Mouse (Mus musculus): ENCODE results near the gene Slmap. TPM values are rescaled to one million over a fixed set of nuclear protein-coding genes. Genes with fewer than 3 reads are reported as not detected.

Slmap gene
- total RNA-seq, 2 experiments from 2014 or later = 72.0 to 92.7 TPM

- no peak for DNase-seq
Measured at GRCm38 (mm10) chr14:26476391-26476790, 58.3 kb downstream of the Slmap start.

- no peak for DNase-seq
Measured at GRCm38 (mm10) chr14:26467974-26468373, 66.8 kb downstream of the Slmap start.

- no peak for DNase-seq
Measured at GRCm38 (mm10) chr14:26466544-26467125, 68.1 kb downstream of the Slmap start.

GRCm38 (mm10) chr14:26465898-26466297 lies 68.8 kb downstream of the Slmap start:
- no peak for DNase-seq

GRCm38 (mm10) chr14:26459516-26459915 lies 75.2 kb downstream of the Slmap start:
- no peak for DNase-seq

GRCm38 (mm10) chr14:26454851-26455250 lies 79.9 kb downstream of the Slmap start:
- DNase-seq = no peak

GRCm38 (mm10) chr14:26450036-26450800 lies 84.5 kb downstream of the Slmap start:
- DNase-seq = peak; percentile 37

GRCm38 (mm10) chr14:26448581-26448980 lies 86.2 kb downstream of the Slmap start:
- DNase-seq = no peak

GRCm38 (mm10) chr14:26447223-26447622 lies 87.5 kb downstream of the Slmap start:
- no peak for DNase-seq

GRCm38 (mm10) chr14:26446538-26446937 lies 88.2 kb downstream of the Slmap start:
- no peak for DNase-seq

GRCm38 (mm10) chr14:26442534-26442933 lies 92.2 kb downstream of the Slmap start:
- DNase-seq = no peak

GRCm38 (mm10) chr14:26441041-26441812 lies 93.5 kb downstream of the Slmap start:
- no peak for DNase-seq

GRCm38 (mm10) chr14:26439996-26440395 lies 94.7 kb downstream of the Slmap start:
- DNase-seq = no peak

- no peak for DNase-seq
Measured at GRCm38 (mm10) chr14:26437771-26438170, 97.0 kb downstream of the Slmap start.

GRCm38 (mm10) chr14:26436304-26436703 lies 98.4 kb downstream of the Slmap start:
- no peak for DNase-seq

GRCm38 (mm10) chr14:26432320-26432719 lies 102.4 kb downstream of the Slmap start:
- no peak for DNase-seq

GRCm38 (mm10) chr14:26431919-26432318 lies 102.8 kb downstream of the Slmap start:
- no peak for DNase-seq

GRCm38 (mm10) chr14:26420231-26420630 lies 114.5 kb downstream of the Slmap start:
- DNase-seq = no peak

- DNase-seq = no peak
Measured at GRCm38 (mm10) chr14:26417956-26418355, 116.8 kb downstream of the Slmap start.

- no peak for DNase-seq
Measured at GRCm38 (mm10) chr14:26417088-26417487, 117.6 kb downstream of the Slmap start.

GRCm38 (mm10) chr14:26413581-26413980 lies 121.2 kb downstream of the Slmap start:
- no peak for DNase-seq

GRCm38 (mm10) chr14:26406746-26407145 lies 128.0 kb downstream of the Slmap start:
- no peak for DNase-seq

- DNase-seq = no peak
Measured at GRCm38 (mm10) chr14:26398508-26399160, 136.1 kb downstream of the Slmap start.

Measured in gastrocnemius, postnatal 25 days (tissue).